Mouse (Mus musculus) brain, embryonic 14.5 days (tissue): ENCODE measurements around the gene Cend1. TPM values are rescaled to one million over a fixed set of nuclear protein-coding genes. Genes with fewer than 3 reads are reported as not detected.

Experiments used
- DNase-seq: peaks from one replicate; pipeline ENCODE4 v3.0.0-alpha.2; 2011; ENCODE audit warnings: low read depth
- CTCF ChIP-seq: fragments of 200-500 bp; IDR thresholded peaks from 2 replicates; pipeline ENCODE4 v1.5.1; 2012; ENCODE audit warnings: inconsistent platforms, mild to moderate bottlenecking, moderate library complexity, borderline replicate concordance; ENCODE audit not compliant: insufficient read depth, insufficient read length; ENCODE audit errors: extremely low read depth
- POLR2A ChIP-seq: fragments of 200-500 bp; IDR thresholded peaks from 2 replicates; pipeline ENCODE4 v1.6.1; 2012; ENCODE audit warnings: mild to moderate bottlenecking, inconsistent platforms, borderline replicate concordance; ENCODE audit not compliant: poor library complexity, insufficient read depth, insufficient read length, severe bottlenecking; ENCODE audit errors: extremely low read depth
- polyA plus RNA-seq: library from polyadenylated mRNA; depleted of rRNA; stranded (reverse); fragments of >200 nt; gene quantifications from 2 replicates; pipeline ENCODE4 v1.2.3, GENCODE M21; 2012; rRNA removed

The Cend1 gene
- polyA plus RNA-seq, result 24.3 and 54.4 TPM in 2 replicates

- peak; percentile 94 for DNase-seq
- TF ChIP-seq POLR2A, result no peak
Observed at GRCm38 (mm10) chr7:141429310-141429709, at the start of gene Cend1. Gene Cend1 (minus strand): TSS chr7:141429491.

GRCm38 (mm10) chr7:141478270-141478748 is 49.0 kb upstream of the Cend1 start:
- no peak for DNase-seq
- no peak for TF ChIP-seq CTCF

- no peak for TF ChIP-seq POLR2A
- no peak for TF ChIP-seq CTCF
- no peak for DNase-seq
Observed at GRCm38 (mm10) chr7:141477578-141478269, 48.4 kb upstream of the Cend1 start.

- no peak for DNase-seq
- no peak for TF ChIP-seq CTCF
- TF ChIP-seq POLR2A, result no peak
Observed at GRCm38 (mm10) chr7:141476981-141477370, 47.7 kb upstream of the Cend1 start.

- DNase-seq, result peak; percentile 63
Observed at GRCm38 (mm10) chr7:141476226-141476980, 47.1 kb upstream of the Cend1 start.

GRCm38 (mm10) chr7:141475805-141476158 is 46.5 kb upstream of the Cend1 start:
- TF ChIP-seq CTCF (no peak), POLR2A (no peak)
- DNase-seq, result no peak

More at GRCm38 (mm10) chr7:141476226-141476980, 47.1 kb upstream of the Cend1 start:
- TF ChIP-seq POLR2A, result no peak
- no peak for TF ChIP-seq CTCF

GRCm38 (mm10) chr7:141475011-141475804 is 45.9 kb upstream of the Cend1 start, which contains the start of the genes Polr2l and Tspan4:
Gene Polr2l (minus strand): TSS chr7:141475132.
Gene Tspan4 (plus strand): TSS chr7:141475240.
- no peak for TF ChIP-seq CTCF
- no peak for TF ChIP-seq POLR2A
- peak; percentile 94 for DNase-seq

GRCm38 (mm10) chr7:141474160-141474559 is 44.9 kb upstream of the Cend1 start:
- TF ChIP-seq POLR2A (no peak), CTCF (no peak)
- DNase-seq, result no peak

GRCm38 (mm10) chr7:141472763-141473162 is 43.5 kb upstream of the Cend1 start:
- DNase-seq, result no peak
- TF ChIP-seq POLR2A (no peak), CTCF (no peak)

GRCm38 (mm10) chr7:141472226-141472625 is 42.9 kb upstream of the Cend1 start:
- no peak for TF ChIP-seq POLR2A
- TF ChIP-seq CTCF, result no peak
- no peak for DNase-seq

GRCm38 (mm10) chr7:141471236-141471635 is 41.9 kb upstream of the Cend1 start:
- TF ChIP-seq CTCF, result no peak
- no peak for TF ChIP-seq POLR2A
- DNase-seq, result no peak
